Mouse (Mus musculus) heart, postnatal 0 days (tissue): ENCODE results near the gene Gria3.

Experiments
- CTCF ChIP-seq: IDR thresholded peaks from 2 replicates; pipeline ENCODE4 v1.5.1; 2016; ENCODE audit warnings: antibody characterized with exemption, control low read depth, low read depth
- EP300 ChIP-seq: IDR thresholded peaks from 2 replicates; pipeline ENCODE4 v1.6.1; 2016; ENCODE audit warnings: antibody characterized with exemption, low read depth

- TF ChIP-seq CTCF, result no peak
- TF ChIP-seq EP300, result no peak
Observed at GRCm38 (mm10) chrX:41616928-41617327, 216.3 kb downstream of the Gria3 start.
